Mouse (Mus musculus): ENCODE measurements around the gene Bmp7. TPM values are rescaled to one million over a fixed set of nuclear protein-coding genes. Genes with fewer than 3 reads are reported as not detected.

The Bmp7 gene
- polyA plus RNA-seq, 1 experiment from 2014 or later: 54.2 TPM

DNA sequence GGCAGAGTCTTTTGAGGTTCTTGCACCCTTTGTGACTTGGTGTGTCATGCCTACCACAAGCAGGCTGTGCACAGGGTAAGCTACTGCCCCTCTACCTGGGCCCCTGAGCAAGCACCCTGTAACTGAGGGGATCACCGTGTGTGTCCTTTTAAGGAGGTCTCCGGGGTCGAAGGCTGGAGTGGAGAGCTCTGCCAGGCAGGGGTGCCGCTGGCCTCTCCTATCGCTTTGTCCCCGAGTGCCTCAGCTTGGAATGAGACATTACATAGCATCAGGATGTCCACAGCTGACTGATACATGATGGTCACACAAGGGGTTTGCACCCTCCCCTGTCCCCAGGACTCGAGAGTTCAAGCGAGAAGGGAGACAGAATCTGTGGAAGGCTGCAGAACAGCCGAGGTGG, 96.2 kb downstream of the Bmp7 start:
- H3K4me3 ChIP-seq (ENCODE audit: low read length): no peak overlapping the region
- no peak for ATAC-seq (ENCODE audit: low FRiP score, low TSS enrichment)
- WGBS: 71% methylated on average over 9 of the region's 9 CpGs
- H3K9ac ChIP-seq (ENCODE audit: low read depth, low read length): no peak overlapping the region
- H3K4me2 ChIP-seq (replicated peaks; ENCODE audit: low read depth, low read length): no peak overlapping the region
- H3K4me1 ChIP-seq (ENCODE audit: control insufficient read depth, insufficient read depth, low read length): peaks cover 59% of the 10 kb centered on the region
- H3K27ac ChIP-seq (ENCODE audit: low read depth, low read length): no peak overlapping the region
- no peaks in the 10 kb centered on the region for H3K9me3 ChIP-seq (ENCODE audit: control insufficient read depth, low read length)
- H3K36me3 ChIP-seq (ENCODE audit: control insufficient read depth, insufficient read depth, low read length): no peaks in the 10 kb centered on the region
- no peaks in the 10 kb centered on the region for H3K27me3 ChIP-seq (ENCODE audit: control insufficient read depth, insufficient read depth, low read length)

DNA sequence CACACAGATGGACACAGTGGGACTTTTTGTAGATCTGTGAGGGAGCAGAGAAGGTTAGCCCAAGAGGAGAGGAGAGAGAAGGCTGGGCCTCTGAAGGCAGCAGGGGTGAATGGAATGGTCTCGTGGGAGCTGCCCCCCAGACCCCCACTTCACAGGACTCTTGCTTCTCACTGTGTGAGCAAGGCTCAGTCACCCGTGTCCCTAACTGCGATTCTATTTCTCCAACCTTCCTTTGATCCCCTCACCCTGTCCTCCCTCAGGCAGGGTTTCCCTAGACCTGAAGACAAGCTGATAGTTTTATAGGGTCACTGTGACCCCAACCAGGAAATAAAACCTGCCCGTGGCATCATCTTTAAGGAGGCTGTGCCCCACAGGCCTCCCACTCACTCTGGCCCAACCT, 97.8 kb downstream of the Bmp7 start:
- no peaks in the 10 kb centered on the region for H3K27me3 ChIP-seq (ENCODE audit: control insufficient read depth, insufficient read depth, low read length)
- H3K4me3 ChIP-seq (ENCODE audit: low read length): no peak overlapping the region
- peaks cover 56% of the 10 kb centered on the region for H3K4me1 ChIP-seq (ENCODE audit: control insufficient read depth, insufficient read depth, low read length)
- WGBS: 10% methylated on average over 4 of the region's 4 CpGs
- no peaks in the 10 kb centered on the region for H3K36me3 ChIP-seq (ENCODE audit: control insufficient read depth, insufficient read depth, low read length)
- H3K9me3 ChIP-seq (ENCODE audit: control insufficient read depth, low read length): no peaks in the 10 kb centered on the region
- peak; percentile 82 for ATAC-seq (ENCODE audit: low FRiP score, low TSS enrichment)
- no peak overlapping the region for H3K4me2 ChIP-seq (replicated peaks; ENCODE audit: low read depth, low read length)
- H3K9ac ChIP-seq (ENCODE audit: low read depth, low read length): no peak overlapping the region
- no peak overlapping the region for H3K27ac ChIP-seq (ENCODE audit: low read depth, low read length)

DNA sequence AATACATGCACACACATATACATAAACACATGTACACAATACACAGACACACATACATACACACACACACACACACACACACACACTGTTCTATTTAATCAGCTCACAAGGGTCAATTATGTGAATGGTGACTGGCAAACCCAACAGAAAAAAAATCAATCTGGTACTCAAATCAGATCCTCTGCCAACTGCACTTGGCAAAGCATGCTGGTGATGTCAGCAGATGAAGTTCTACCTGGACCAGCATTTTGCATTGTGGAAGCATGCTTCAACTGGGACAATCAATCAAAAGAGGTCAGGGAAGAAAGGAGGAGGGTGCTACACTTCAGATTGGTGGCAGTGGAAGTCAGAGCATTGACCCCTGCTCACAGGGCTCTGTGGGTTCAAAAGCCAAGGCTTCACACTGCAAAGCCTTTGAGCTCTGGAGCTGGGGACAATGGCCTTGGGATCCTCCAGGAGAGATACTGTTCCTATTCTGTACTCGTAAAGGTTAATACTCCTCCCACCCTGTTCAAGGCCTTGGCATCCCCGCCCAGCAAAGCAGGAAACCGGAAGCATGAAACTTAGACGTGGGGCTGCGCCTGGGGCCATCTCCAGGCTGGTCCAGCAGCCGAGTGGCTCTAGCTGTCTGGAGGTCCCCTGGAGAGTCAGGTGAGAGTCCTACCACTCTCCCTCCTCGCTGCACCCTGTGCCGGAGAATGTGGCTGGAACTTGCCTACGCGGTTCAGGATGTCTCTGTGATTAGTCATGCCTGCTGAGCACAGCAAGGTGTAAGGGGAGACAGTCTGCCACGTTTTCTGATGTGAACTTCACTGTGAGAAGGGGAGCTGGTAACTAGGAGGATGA, 99.0 kb downstream of the Bmp7 start:
- no peak overlapping the region for H3K27ac ChIP-seq (ENCODE audit: low read depth, low read length)
- H3K27me3 ChIP-seq (ENCODE audit: control insufficient read depth, insufficient read depth, low read length): no peaks in the 10 kb centered on the region
- H3K9me3 ChIP-seq (ENCODE audit: control insufficient read depth, low read length): no peaks in the 10 kb centered on the region
- WGBS: 30% methylated on average over 11 of the region's 11 CpGs
- no peak overlapping the region for H3K4me2 ChIP-seq (replicated peaks; ENCODE audit: low read depth, low read length)
- no peak overlapping the region for H3K4me3 ChIP-seq (ENCODE audit: low read length)
- H3K36me3 ChIP-seq (ENCODE audit: control insufficient read depth, insufficient read depth, low read length): no peaks in the 10 kb centered on the region
- H3K4me1 ChIP-seq (ENCODE audit: control insufficient read depth, insufficient read depth, low read length): peaks cover 53% of the 10 kb centered on the region
- H3K9ac ChIP-seq (ENCODE audit: low read depth, low read length): no peak overlapping the region
- ATAC-seq (ENCODE audit: low FRiP score, low TSS enrichment): 0 out of 2 replicates have a peak, but pooled peaks have one; percentile 15

DNA sequence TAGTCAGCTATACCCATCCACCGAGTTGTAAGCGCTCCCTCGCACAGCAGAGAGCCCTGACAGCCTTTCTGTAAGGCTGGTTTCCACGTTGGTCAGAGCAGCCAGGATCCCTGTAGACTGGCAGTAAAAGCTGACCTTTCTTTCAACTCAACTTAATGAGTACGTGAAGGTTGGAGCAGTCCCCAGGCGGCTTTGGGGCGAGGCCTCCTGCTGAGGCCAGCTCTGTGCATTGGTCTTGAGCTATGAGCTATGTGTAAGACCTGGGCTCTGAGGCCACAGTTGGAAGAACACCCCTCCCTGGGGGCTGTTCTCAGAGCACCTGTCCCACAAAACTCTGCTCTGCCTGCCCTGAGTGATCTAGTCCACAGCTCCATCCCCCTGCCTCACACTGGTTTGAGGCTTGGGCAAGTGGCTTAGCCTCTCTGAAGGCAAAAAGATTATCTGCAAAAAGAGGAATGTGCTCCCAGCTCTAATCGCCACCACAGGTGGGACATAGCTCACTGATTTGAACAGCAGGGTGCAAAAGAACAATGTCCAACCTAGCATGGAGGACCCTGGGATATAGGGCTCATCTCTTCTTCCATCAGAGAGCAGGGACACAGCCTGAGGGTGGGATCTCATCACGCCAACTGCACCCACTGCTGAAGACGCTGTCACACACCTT, 100.7 kb downstream of the Bmp7 start:
- Histone ChIP-seq H3K4me3 (ENCODE audit: low read length) (no peak overlapping the region), H3K36me3 (ENCODE audit: control insufficient read depth, insufficient read depth, low read length) (no peaks in the 10 kb centered on the region), H3K4me1 (ENCODE audit: control insufficient read depth, insufficient read depth, low read length) (peaks cover 42% of the 10 kb centered on the region), H3K9ac (ENCODE audit: low read depth, low read length) (no peak overlapping the region), H3K4me2 (replicated peaks; ENCODE audit: low read depth, low read length) (no peak overlapping the region), H3K27ac (ENCODE audit: low read depth, low read length) (peak overlapping the region; percentile 51), H3K9me3 (ENCODE audit: control insufficient read depth, low read length) (no peaks in the 10 kb centered on the region), H3K27me3 (ENCODE audit: control insufficient read depth, insufficient read depth, low read length) (no peaks in the 10 kb centered on the region)
- peak; percentile 17; the same call in 1 of the 2 replicates for ATAC-seq (ENCODE audit: low FRiP score, low TSS enrichment)
- WGBS: 33% methylated on average over 10 of the region's 10 CpGs

DNA sequence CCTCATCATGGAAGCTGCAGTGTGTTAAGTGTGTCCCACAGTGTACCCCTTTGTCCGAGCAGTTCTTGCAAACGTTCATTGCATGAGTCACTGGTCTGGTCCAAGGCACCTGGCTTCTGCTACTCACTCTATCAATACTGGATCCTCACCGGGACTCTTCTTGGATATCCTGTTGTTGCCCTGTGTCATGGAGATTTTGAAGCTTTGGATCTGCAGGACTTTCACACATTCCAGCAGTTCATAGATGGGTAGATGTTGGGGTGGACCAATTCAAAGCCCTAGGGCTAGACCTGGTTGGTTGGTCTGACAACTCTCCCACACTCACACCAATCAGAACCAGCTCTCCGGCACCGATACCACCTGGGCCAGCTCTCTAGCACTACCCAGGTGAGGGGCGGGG, 103.6 kb downstream of the Bmp7 start:
- no peak overlapping the region for H3K27ac ChIP-seq (ENCODE audit: low read depth, low read length)
- no peak overlapping the region for H3K4me2 ChIP-seq (replicated peaks; ENCODE audit: low read depth, low read length)
- ATAC-seq (ENCODE audit: low FRiP score, low TSS enrichment): no peak
- H3K27me3 ChIP-seq (ENCODE audit: control insufficient read depth, insufficient read depth, low read length): no peaks in the 10 kb centered on the region
- H3K9ac ChIP-seq (ENCODE audit: low read depth, low read length): no peak overlapping the region
- H3K36me3 ChIP-seq (ENCODE audit: control insufficient read depth, insufficient read depth, low read length): no peaks in the 10 kb centered on the region
- H3K4me3 ChIP-seq (ENCODE audit: low read length): no peak overlapping the region
- WGBS: 79% methylated on average over 6 of the region's 6 CpGs
- H3K9me3 ChIP-seq (ENCODE audit: control insufficient read depth, low read length): no peaks in the 10 kb centered on the region
- peaks cover 31% of the 10 kb centered on the region for H3K4me1 ChIP-seq (ENCODE audit: control insufficient read depth, insufficient read depth, low read length)

DNA sequence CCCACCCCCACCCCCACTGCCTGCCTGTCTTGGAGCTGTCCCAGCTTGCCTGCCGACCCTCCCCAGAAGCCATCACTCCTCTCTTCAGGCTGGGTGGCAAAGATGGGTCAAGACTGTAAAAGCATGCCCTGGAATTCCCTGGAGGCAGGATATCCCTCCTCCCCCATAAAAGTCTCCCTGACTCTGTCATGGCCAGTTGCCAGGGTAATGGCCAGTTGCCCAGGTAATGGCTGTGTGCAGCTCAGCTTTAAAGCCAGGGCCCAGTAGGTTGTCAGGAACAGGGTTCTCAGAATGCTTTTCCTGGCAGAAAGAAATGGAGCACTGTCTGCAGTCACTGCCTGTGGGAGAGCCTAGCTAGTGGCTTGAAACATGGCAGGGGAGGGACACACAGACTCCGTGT, 106.9 kb downstream of the Bmp7 start:
- H3K4me1 ChIP-seq (ENCODE audit: control insufficient read depth, insufficient read depth, low read length): peaks cover 7% of the 10 kb centered on the region; the same call in 1 of the 2 replicates
- no peak overlapping the region for H3K9ac ChIP-seq (ENCODE audit: low read depth, low read length)
- ATAC-seq (ENCODE audit: low FRiP score, low TSS enrichment): no peak; the same call in 1 of the 2 replicates
- H3K27ac ChIP-seq (ENCODE audit: low read depth, low read length): no peak overlapping the region
- H3K4me3 ChIP-seq (ENCODE audit: low read length): no peak overlapping the region
- H3K36me3 ChIP-seq (ENCODE audit: control insufficient read depth, insufficient read depth, low read length): no peaks in the 10 kb centered on the region
- 12% methylated on average over 2 of the region's 2 CpGs for WGBS
- H3K4me2 ChIP-seq (replicated peaks; ENCODE audit: low read depth, low read length): no peak overlapping the region
- no peaks in the 10 kb centered on the region for H3K9me3 ChIP-seq (ENCODE audit: control insufficient read depth, low read length)
- no peaks in the 10 kb centered on the region for H3K27me3 ChIP-seq (ENCODE audit: control insufficient read depth, insufficient read depth, low read length)

DNA sequence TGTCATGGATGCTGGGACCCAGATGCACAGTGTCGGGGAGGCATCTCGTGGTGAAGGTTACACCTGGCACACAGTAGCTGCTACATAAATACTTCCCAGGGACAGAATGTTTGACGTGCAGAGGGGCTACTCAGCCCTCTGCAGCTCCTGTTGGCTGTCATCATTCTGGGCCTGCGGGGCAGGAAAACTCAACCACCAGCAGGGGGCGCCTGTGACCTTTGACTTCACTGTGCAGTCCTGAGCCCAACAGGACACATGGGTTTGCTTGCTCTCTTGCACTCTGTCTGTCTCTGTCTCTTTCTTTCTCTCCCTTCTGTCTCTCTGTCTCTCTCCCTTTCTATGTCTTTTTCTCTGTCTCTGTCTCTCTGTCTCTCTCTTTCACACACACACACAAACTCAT, 108.4 kb downstream of the Bmp7 start:
- H3K4me3 ChIP-seq (ENCODE audit: low read length): no peak overlapping the region
- H3K27ac ChIP-seq (ENCODE audit: low read depth, low read length): no peak overlapping the region
- 15% methylated on average over 5 of the region's 5 CpGs for WGBS
- H3K4me1 ChIP-seq (ENCODE audit: control insufficient read depth, insufficient read depth, low read length): peaks cover 7% of the 10 kb centered on the region; the same call in 1 of the 2 replicates
- H3K27me3 ChIP-seq (ENCODE audit: control insufficient read depth, insufficient read depth, low read length): no peaks in the 10 kb centered on the region
- H3K9ac ChIP-seq (ENCODE audit: low read depth, low read length): no peak overlapping the region
- H3K9me3 ChIP-seq (ENCODE audit: control insufficient read depth, low read length): no peaks in the 10 kb centered on the region
- H3K4me2 ChIP-seq (replicated peaks; ENCODE audit: low read depth, low read length): no peak overlapping the region
- ATAC-seq (ENCODE audit: low FRiP score, low TSS enrichment): peak; percentile 68
- no peaks in the 10 kb centered on the region for H3K36me3 ChIP-seq (ENCODE audit: control insufficient read depth, insufficient read depth, low read length)

DNA sequence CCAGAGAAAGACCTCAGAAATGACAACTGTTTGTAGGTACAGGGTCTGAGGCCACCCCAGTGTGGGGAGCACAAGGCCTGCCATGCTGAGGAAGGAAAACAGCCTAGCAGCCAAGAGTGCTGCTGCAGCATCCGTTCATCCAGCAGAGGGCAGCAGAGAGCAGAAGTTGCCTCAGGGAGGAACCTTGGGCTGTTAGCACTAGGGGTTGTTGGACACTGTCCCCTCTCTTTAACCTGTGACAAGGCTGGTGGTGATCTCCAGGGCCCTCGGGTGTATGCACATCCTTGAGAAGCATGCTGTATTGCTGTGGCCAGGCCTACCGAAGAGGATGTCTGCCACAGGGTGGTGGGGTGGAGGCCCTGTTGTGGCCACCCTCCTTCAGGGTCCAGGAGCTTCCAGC, 109.0 kb downstream of the Bmp7 start:
- WGBS: 6% methylated on average over 3 of the region's 3 CpGs
- H3K4me1 ChIP-seq (ENCODE audit: control insufficient read depth, insufficient read depth, low read length): peaks cover 7% of the 10 kb centered on the region; the same call in 1 of the 2 replicates
- ATAC-seq (ENCODE audit: low FRiP score, low TSS enrichment): peak; percentile 65

DNA sequence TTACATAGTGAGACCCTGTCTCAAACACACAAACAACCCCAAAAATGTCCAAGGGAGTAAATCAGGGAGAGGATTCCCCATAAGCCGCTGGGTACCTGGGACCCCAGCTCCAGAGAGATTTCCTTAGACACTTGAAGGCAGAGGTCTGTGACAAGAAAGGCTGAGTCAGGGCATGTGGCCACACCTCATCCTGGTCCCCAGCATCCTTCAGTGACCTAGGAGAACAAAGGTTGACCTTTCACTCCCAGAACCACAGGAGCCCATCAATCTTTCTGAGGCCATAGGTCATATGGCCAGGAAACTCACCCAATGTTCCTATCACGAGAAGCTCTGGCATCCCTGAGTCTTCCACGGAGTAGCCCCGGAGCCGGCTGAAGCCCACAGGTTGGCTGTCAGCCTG, 111.9 kb downstream of the Bmp7 start:
- Histone ChIP-seq H3K9ac (ENCODE audit: low read depth, low read length) (no peak overlapping the region), H3K4me3 (ENCODE audit: low read length) (no peak overlapping the region), H3K9me3 (ENCODE audit: control insufficient read depth, low read length) (no peaks in the 10 kb centered on the region), H3K27me3 (ENCODE audit: control insufficient read depth, insufficient read depth, low read length) (peaks cover 8% of the 10 kb centered on the region), H3K27ac (ENCODE audit: low read depth, low read length) (no peak overlapping the region), H3K4me1 (ENCODE audit: control insufficient read depth, insufficient read depth, low read length) (peaks cover 4% of the 10 kb centered on the region; the same call in 1 of the 2 replicates), H3K4me2 (replicated peaks; ENCODE audit: low read depth, low read length) (no peak overlapping the region), H3K36me3 (ENCODE audit: control insufficient read depth, insufficient read depth, low read length) (no peaks in the 10 kb centered on the region)
- no peak for ATAC-seq (ENCODE audit: low FRiP score, low TSS enrichment)
- WGBS: 39% methylated on average over 5 of the region's 5 CpGs

More for the DNA sequence above, 109.0 kb downstream of the Bmp7 start:
- Histone ChIP-seq H3K9me3 (ENCODE audit: control insufficient read depth, low read length) (no peaks in the 10 kb centered on the region), H3K36me3 (ENCODE audit: control insufficient read depth, insufficient read depth, low read length) (no peaks in the 10 kb centered on the region), H3K4me3 (ENCODE audit: low read length) (no peak overlapping the region), H3K27ac (ENCODE audit: low read depth, low read length) (no peak overlapping the region), H3K9ac (ENCODE audit: low read depth, low read length) (no peak overlapping the region), H3K4me2 (replicated peaks; ENCODE audit: low read depth, low read length) (no peak overlapping the region), H3K27me3 (ENCODE audit: control insufficient read depth, insufficient read depth, low read length) (no peaks in the 10 kb centered on the region)
